Mouse (Mus musculus) hindbrain, embryonic 16.5 days (tissue): ENCODE measurements around the gene Cactin. TPM values are rescaled to one million over a fixed set of nuclear protein-coding genes. Genes with fewer than 3 reads are reported as not detected.

ENCODE experiments used
- ATAC-seq: fragments of 200-750 bp; cut with Nextera tagmentation; 2 replicates; pipeline ENCODE4 v1.8.0; 2017; ENCODE audit warnings: moderate TSS enrichment, moderate library complexity
- H3K27ac ChIP-seq: fragments of 300-500 bp; sonication (generic); 2 replicates; pipeline ENCODE4 v1.5.1; 2014; ENCODE audit warnings: low read depth, mild to moderate bottlenecking, control low read depth, low read length, moderate library complexity
- H3K27me3 ChIP-seq: fragments of 300-500 bp; sonication (generic); replicated peaks from 2 replicates; pipeline ENCODE4 v1.6.1; 2014; ENCODE audit warnings: low read length; ENCODE audit not compliant: control insufficient read depth, insufficient read depth
- H3K36me3 ChIP-seq: fragments of 300-500 bp; sonication (generic); 2 replicates; pipeline ENCODE4 v1.6.1; 2014; ENCODE audit warnings: mild to moderate bottlenecking, low read length, moderate library complexity, mixed read lengths; ENCODE audit not compliant: control insufficient read depth, insufficient read depth
- H3K4me1 ChIP-seq: fragments of 300-500 bp; sonication (generic); 2 replicates; pipeline ENCODE4 v1.6.1; 2014; ENCODE audit warnings: low read depth, low read length; ENCODE audit not compliant: control insufficient read depth, insufficient read depth
- H3K4me2 ChIP-seq: fragments of 300-500 bp; sonication (generic); 2 replicates; pipeline ENCODE4 v1.6.1; 2014; ENCODE audit warnings: mild to moderate bottlenecking, low read length, control low read depth, moderate library complexity
- H3K4me3 ChIP-seq: fragments of 300-500 bp; sonication (generic); 2 replicates; pipeline ENCODE4 v1.5.1; 2014; ENCODE audit warnings: mild to moderate bottlenecking, low read length, control low read depth, moderate library complexity
- H3K9ac ChIP-seq: fragments of 300-500 bp; sonication (generic); 2 replicates; pipeline ENCODE4 v1.6.1; 2014; ENCODE audit warnings: low read depth, mild to moderate bottlenecking, control low read depth, low read length, moderate library complexity
- H3K9me3 ChIP-seq: fragments of 300-500 bp; sonication (generic); 2 replicates; pipeline ENCODE4 v1.6.1; 2014; ENCODE audit warnings: mild to moderate bottlenecking, low read length, moderate library complexity; ENCODE audit not compliant: control insufficient read depth
- WGBS: fragments of 180-500 bp; shearing (Covaris S2); extraction: QIAGEN DNeasy Blood & Tissue Kit; methylation state at CpG from one replicate; pipeline ENCODE4 v1.1.7; 2014; 5-methylcytosine and 5-hydroxymethylcytosine counted together
- polyA plus RNA-seq: library from polyadenylated mRNA; unstranded; fragments of >200 nt; fragmentation: Nextera tagmentation; extraction: Ambion mirVana; gene quantifications from 2 replicates; pipeline ENCODE4 v1.2.1, GENCODE M21; 2015

Cactin gene
- polyA plus RNA-seq, 1 experiment from 2014 or later, result 26.3 TPM

- 57% methylated on average over 8 of the region's 8 CpGs for WGBS
- H3K4me2 ChIP-seq, result no peak overlapping the region
- no peak overlapping the region for H3K9ac ChIP-seq
- H3K9me3 ChIP-seq, result no peaks in the 10 kb centered on the region
- no peaks in the 10 kb centered on the region for H3K36me3 ChIP-seq
- peaks cover 18% of the 10 kb centered on the region for H3K4me1 ChIP-seq
- H3K4me3 ChIP-seq, result no peak overlapping the region
- no peak for ATAC-seq
- peaks cover 46% of the 10 kb centered on the region for H3K27me3 ChIP-seq
- H3K27ac ChIP-seq, result no peak overlapping the region
Measured at GRCm38 (mm10) chr10:81344421-81345161, 23.7 kb downstream of the Cactin start.

GRCm38 (mm10) chr10:81345162-81345534 is 24.2 kb downstream of the Cactin start:
- 86% methylated on average over 4 of the region's 4 CpGs for WGBS
- Histone ChIP-seq H3K4me3 (no peak overlapping the region), H3K9me3 (no peaks in the 10 kb centered on the region), H3K9ac (no peak overlapping the region), H3K4me1 (peaks cover 22% of the 10 kb centered on the region), H3K27ac (no peak overlapping the region), H3K4me2 (no peak overlapping the region), H3K27me3 (peaks cover 46% of the 10 kb centered on the region), H3K36me3 (no peaks in the 10 kb centered on the region)
- ATAC-seq, result no peak

DNA sequence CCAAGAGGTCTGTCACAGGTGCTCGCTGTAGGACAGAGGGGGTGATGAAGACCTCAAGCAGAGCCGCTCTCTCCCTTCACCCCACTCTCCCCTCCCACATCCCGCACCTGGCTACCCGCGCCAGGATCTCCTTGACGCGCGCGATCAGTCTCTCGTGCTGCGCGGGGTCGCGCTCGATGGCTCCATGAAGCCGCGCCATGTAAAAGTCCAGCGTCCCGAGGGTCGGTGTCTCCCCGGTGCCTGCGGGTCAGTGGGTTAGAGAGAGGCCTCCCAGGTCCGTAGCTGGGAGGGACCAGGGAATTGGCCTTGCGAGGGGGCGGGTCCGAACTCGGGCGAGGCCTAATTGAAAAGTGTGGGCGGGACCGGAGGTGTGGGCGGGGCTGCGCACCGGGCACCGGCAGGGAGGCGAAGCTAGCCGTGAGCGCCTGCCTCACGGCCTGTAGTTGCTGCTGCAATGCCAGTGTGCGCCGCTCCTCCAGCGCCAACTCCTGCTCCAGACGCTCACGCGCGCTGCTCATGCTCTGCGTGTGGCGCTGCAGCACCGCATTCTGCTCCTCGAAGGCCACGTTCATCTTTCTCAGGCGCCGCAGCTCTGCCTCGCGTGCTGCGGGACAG is 25.7 kb downstream of the Cactin start:
- H3K27me3 ChIP-seq, result peaks cover 37% of the 10 kb centered on the region
- H3K9ac ChIP-seq, result peak overlapping the region; percentile 63
- peaks cover 24% of the 10 kb centered on the region for H3K4me1 ChIP-seq
- peak overlapping the region; percentile 41 for H3K4me3 ChIP-seq
- peak; percentile 21; the same call in 1 of the 2 replicates for ATAC-seq
- H3K4me2 ChIP-seq, result peak overlapping the region; percentile 69
- peak overlapping the region; percentile 13; the same call in 1 of the 2 replicates for H3K27ac ChIP-seq
- no peaks in the 10 kb centered on the region for H3K9me3 ChIP-seq
- H3K36me3 ChIP-seq, result no peaks in the 10 kb centered on the region
- 11% methylated on average over 55 of the region's 55 CpGs for WGBS

DNA sequence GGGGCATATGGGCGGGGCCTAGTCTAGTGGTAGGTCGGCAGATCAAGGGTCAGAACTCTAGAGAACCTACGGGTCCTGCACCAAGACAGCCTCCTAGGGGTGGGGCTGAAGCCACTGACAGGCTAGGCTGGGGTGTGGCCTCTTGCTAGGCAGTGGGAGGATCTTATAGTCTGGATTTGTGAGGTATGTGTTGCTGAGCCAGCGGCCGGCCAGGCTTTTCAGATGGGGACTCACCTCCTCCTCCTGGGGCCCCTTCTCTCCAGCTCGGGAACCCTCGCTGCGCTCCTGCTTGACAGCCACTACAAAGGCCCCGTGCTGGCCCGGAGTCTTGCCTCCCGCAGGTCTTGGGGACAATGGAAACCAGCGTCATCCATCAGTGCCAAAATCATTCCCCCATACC is 28.2 kb downstream of the Cactin start:
- no peak for ATAC-seq
- H3K27me3 ChIP-seq, result peaks cover 16% of the 10 kb centered on the region
- no peak overlapping the region for H3K4me3 ChIP-seq
- no peak overlapping the region for H3K27ac ChIP-seq
- 3% methylated on average over 12 of the region's 12 CpGs for WGBS
- no peaks in the 10 kb centered on the region for H3K36me3 ChIP-seq
- H3K4me2 ChIP-seq, result peak overlapping the region; percentile 90
- H3K9ac ChIP-seq, result no peak overlapping the region
- peaks cover 17% of the 10 kb centered on the region for H3K4me1 ChIP-seq
- no peaks in the 10 kb centered on the region for H3K9me3 ChIP-seq

GRCm38 (mm10) chr10:81349961-81350350 is 29.1 kb downstream of the Cactin start:
- Histone ChIP-seq H3K4me1 (peaks cover 17% of the 10 kb centered on the region), H3K9me3 (no peaks in the 10 kb centered on the region), H3K4me3 (peak overlapping the region; percentile 69), H3K27ac (peak overlapping the region; percentile 56), H3K27me3 (peaks cover 9% of the 10 kb centered on the region; the same call in 1 of the 2 replicates), H3K4me2 (peak overlapping the region; percentile 90), H3K36me3 (no peaks in the 10 kb centered on the region), H3K9ac (peak overlapping the region; percentile 74)
- WGBS, result under 1% methylated on average over 27 of the region's 29 CpGs
- ATAC-seq, result no peak; the same call in 1 of the 2 replicates

DNA sequence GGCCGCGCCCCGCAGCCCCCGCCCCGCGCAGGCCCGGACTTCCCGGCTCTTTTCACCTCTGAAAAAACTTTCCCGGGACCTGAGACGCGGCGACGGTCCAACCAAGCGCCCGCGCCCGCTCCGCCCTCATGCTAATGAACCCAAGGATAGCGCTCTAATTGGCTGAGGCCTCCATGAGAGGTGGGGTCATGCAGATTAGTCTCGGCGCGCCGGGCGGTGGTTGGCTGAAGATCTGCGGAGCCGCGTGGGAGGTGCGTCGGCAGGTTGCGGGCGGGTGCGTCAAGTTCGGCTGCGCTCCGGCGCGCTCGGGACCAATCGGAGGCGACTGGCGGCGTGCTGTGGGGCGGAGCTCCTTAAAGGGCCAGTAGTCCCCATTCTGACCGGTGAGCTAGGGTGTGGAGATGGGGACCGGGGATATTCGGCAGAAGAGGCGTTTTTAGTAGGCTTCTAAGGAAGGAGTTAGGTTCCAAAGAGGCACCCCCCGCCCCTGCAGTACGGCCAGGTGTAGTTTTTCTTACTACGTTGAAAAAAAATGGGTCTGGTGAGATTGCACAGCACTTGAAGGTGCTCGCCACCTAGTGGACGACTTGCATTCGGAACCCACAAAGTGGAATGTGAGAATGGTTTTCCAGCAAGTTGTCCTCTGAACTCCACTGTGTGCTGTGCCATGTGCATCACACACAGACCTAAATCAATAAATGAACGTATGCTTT is 29.6 kb downstream of the Cactin start, which contains the start of gene Hmg20b:
Hmg20b (minus strand) TSS at position 130 of the 713 bp plus-strand sequence.
- Histone ChIP-seq H3K4me2 (peak within 1 kb of the TSS; percentile 90), H3K4me1 (peaks cover 17% of the 10 kb centered on the region), H3K27ac (peak within 1 kb of the TSS; percentile 75), H3K27me3 (peaks cover 6% of the 10 kb centered on the region; the same call in 1 of the 2 replicates), H3K36me3 (no peaks in the 10 kb centered on the region), H3K4me3 (peak within 1 kb of the TSS; percentile 69), H3K9me3 (no peaks in the 10 kb centered on the region), H3K9ac (peak within 1 kb of the TSS; percentile 74)
- peak; percentile 97 for ATAC-seq
- WGBS, result under 1% methylated on average over 54 of the region's 54 CpGs

DNA sequence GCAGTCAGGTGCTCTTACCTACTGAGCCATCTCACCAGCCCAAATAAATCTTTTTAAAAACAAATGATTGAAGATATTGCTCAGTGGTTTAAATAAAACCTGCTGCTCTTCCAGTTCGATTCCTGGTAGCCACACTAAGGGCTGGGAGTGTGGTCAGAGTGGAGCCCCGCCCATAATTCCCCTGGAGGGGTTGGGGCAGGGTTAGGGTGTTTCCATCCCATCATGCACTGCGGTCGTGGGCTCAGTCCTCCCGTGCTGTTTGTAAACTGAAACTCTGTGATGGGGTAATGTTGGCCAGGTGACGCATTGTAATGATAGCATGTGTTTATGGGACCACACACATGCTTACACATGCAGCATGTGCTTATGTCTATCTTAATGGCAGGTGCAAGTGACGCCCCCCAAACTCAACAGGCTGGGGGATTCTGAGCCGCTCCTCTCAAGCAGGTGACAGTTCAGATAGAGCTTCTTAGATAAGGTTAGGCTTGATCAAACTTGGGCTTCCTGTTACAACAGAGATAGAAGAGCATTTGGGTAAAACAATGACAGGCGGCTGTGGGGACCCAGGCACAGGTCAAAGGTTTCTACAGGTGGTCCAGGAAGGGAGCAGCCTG is 30.9 kb downstream of the Cactin start:
- Histone ChIP-seq H3K27ac (no peak overlapping the region), H3K9ac (no peak overlapping the region), H3K36me3 (no peaks in the 10 kb centered on the region), H3K4me2 (no peak overlapping the region), H3K27me3 (peaks cover 6% of the 10 kb centered on the region; the same call in 1 of the 2 replicates), H3K9me3 (no peaks in the 10 kb centered on the region), H3K4me3 (no peak overlapping the region), H3K4me1 (peaks cover 17% of the 10 kb centered on the region)
- 29% methylated on average over 9 of the region's 9 CpGs for WGBS
- no peak for ATAC-seq

DNA sequence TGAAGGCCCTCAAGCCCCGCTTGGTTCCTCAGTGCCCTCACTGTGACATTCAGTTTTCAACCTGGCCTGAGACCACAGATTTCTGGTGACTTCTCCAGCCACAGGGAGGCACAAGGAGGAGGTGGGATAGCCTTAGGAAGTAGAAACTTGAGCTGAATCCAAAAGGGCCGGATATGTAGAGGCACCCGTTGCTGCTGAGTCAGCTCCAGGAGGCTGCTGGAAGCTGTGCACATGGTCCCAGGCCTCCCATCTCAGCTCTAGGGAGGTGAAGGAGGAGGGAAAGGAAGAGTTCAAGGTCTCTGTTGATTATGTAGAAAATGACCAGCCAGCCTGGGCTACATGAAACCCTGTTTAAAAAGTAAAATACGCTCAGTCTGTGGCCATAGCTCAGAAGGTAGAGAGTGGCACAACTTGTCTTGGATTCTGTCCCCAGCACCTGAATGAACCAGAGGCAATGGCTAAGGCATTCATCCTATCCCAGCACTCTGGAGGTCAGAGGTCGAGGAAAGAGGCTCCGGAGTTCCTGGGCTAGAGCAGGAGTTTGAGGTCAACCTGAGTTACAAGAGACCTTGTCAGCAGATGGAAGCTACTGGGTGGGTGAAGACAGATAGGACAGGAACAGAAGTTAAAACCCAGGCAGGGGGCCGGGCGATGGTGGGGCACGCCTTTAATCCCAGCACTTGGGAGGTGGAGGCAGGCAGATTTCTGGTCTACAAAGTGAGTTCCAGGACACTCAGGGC is 34.0 kb downstream of the Cactin start:
- WGBS, result 71% methylated on average over 9 of the region's 9 CpGs
- H3K36me3 ChIP-seq, result no peaks in the 10 kb centered on the region
- ATAC-seq, result no peak
- no peak overlapping the region for H3K4me3 ChIP-seq
- no peaks in the 10 kb centered on the region for H3K27me3 ChIP-seq
- peaks cover 19% of the 10 kb centered on the region for H3K4me1 ChIP-seq
- no peak overlapping the region for H3K9ac ChIP-seq
- H3K9me3 ChIP-seq, result no peaks in the 10 kb centered on the region
- H3K4me2 ChIP-seq, result no peak overlapping the region
- no peak overlapping the region for H3K27ac ChIP-seq
